Mouse (Mus musculus): ENCODE results near the gene Vegfa. TPM values are rescaled to one million over a fixed set of nuclear protein-coding genes. Genes with fewer than 3 reads are reported as not detected.

The Vegfa gene
- polyA plus RNA-seq, 1 experiment from 2014 or later, result 7.7 TPM

GRCm38 (mm10) chr17:45969596-45969995, 62.6 kb downstream of the Vegfa start:
- H3K9me3 ChIP-seq (ENCODE audit: low read depth, low read length), result no peaks in the 10 kb centered on the region
- H3K4me1 ChIP-seq (ENCODE audit: insufficient read depth), result peaks cover 13% of the 10 kb centered on the region; the same call in 1 of the 2 replicates
- H3K27ac ChIP-seq (ENCODE audit: low read depth), result peak overlapping the region; percentile 48; the same call in 1 of the 2 replicates
- ATAC-seq (ENCODE audit: insufficient read depth), result peak; percentile 48; the same call in 1 of the 2 replicates
- H3K9ac ChIP-seq, result no peak overlapping the region
- H3K4me3 ChIP-seq (ENCODE audit: low read depth, low read length), result no peak overlapping the region
- 55% methylated on average over 8 of the region's 8 CpGs for WGBS
- no peaks in the 10 kb centered on the region for H3K27me3 ChIP-seq (ENCODE audit: insufficient read depth, low read length)
- no peaks in the 10 kb centered on the region for H3K36me3 ChIP-seq (ENCODE audit: insufficient read depth)
- DNase-seq, result peak; percentile 52
- no peak overlapping the region for H3K4me2 ChIP-seq
- TF ChIP-seq CTCF (IDR thresholded peaks at IDR 0.05; ENCODE audit: low read depth), result no peak

GRCm38 (mm10) chr17:45968341-45968740, 63.8 kb downstream of the Vegfa start:
- Histone ChIP-seq H3K9ac (no peak overlapping the region), H3K27ac (ENCODE audit: low read depth) (no peak overlapping the region), H3K27me3 (ENCODE audit: insufficient read depth, low read length) (no peaks in the 10 kb centered on the region), H3K36me3 (ENCODE audit: insufficient read depth) (no peaks in the 10 kb centered on the region), H3K4me3 (ENCODE audit: low read depth, low read length) (no peak overlapping the region), H3K4me2 (no peak overlapping the region), H3K9me3 (ENCODE audit: low read depth, low read length) (no peaks in the 10 kb centered on the region), H3K4me1 (ENCODE audit: insufficient read depth) (peaks cover 9% of the 10 kb centered on the region; the same call in 1 of the 2 replicates)
- DNase-seq (no peak), ATAC-seq (ENCODE audit: insufficient read depth) (no peak)
- WGBS, result 75% methylated on average over 11 of the region's 11 CpGs
- no peak for TF ChIP-seq CTCF (IDR thresholded peaks at IDR 0.05; ENCODE audit: low read depth)

Other genes starting within 250 kb of the Vegfa start
- 147 and 149 TPM in 2 replicates for gene Mrps18a, start 78.6 kb upstream of the Vegfa start, polyA plus RNA-seq (2014; fragmentation: Nextera tagmentation; extraction: Ambion mirVana)
- 10.4 and 10.9 TPM in 2 replicates for gene Rsph9, start 111.8 kb upstream of the Vegfa start, polyA plus RNA-seq (2014; fragmentation: Nextera tagmentation; extraction: Ambion mirVana)
- gene Mad2l1bp, start 121.2 kb upstream of the Vegfa start, polyA plus RNA-seq (2014; fragmentation: Nextera tagmentation; extraction: Ambion mirVana), result 41.3 and 46.5 TPM in 2 replicates
- 32.8 and 37.9 TPM in 2 replicates for gene Gtpbp2, start 128.7 kb upstream of the Vegfa start, polyA plus RNA-seq (2014; fragmentation: Nextera tagmentation; extraction: Ambion mirVana)
- gene Polh, start 170.3 kb upstream of the Vegfa start, polyA plus RNA-seq (2014; fragmentation: Nextera tagmentation; extraction: Ambion mirVana), result 19.6 and 20.5 TPM in 2 replicates
- gene Xpo5, start 170.4 kb upstream of the Vegfa start, polyA plus RNA-seq (2014; fragmentation: Nextera tagmentation; extraction: Ambion mirVana), result 52.5 and 57.0 TPM in 2 replicates
- gene Polr1c, start 215.7 kb upstream of the Vegfa start, polyA plus RNA-seq (2014; fragmentation: Nextera tagmentation; extraction: Ambion mirVana), result 92.0 and 96.0 TPM in 2 replicates
- gene Yipf3, start 215.7 kb upstream of the Vegfa start, polyA plus RNA-seq (2014; fragmentation: Nextera tagmentation; extraction: Ambion mirVana), result 91.2 and 102 TPM in 2 replicates
- gene Lrrc73, start 221.2 kb upstream of the Vegfa start, polyA plus RNA-seq (2014; fragmentation: Nextera tagmentation; extraction: Ambion mirVana), result 0.54 and 0.76 TPM in 2 replicates